Mouse (Mus musculus): Measurements from ENCODE around the gene Dlst. TPM values are rescaled to one million over a fixed set of nuclear protein-coding genes. Genes with fewer than 3 reads are reported as not detected.

Dlst gene
- polyA plus RNA-seq, 1 experiment from 2014 or later: 115 TPM

DNA sequence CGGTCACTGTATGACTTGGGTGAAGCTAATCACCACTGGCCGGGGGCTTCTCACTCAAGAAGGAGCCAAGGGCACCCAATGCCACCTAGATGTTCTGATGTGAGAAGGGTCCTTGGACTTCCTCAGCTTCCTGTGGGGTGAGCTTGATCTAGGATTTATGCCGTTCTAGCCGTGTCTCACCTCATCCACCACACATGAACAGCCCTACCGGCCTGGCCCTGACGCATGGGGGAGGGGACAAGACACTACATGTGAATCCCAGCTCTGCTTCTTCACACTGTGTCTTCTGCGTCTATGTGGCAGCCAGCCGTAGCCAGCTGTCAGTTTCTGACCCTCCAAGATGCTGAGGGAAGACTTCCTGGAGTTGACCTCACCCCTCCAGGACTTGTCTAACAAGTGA is 48.2 kb downstream of the Dlst start:
- Histone ChIP-seq H3K36me3 (no peaks in the 10 kb centered on the region), H3K27me3 (no peaks in the 10 kb centered on the region), H3K9ac (no peak overlapping the region), H3K4me2 (no peak overlapping the region), H3K4me3 (no peak overlapping the region), H3K27ac (replicated peaks) (no peak overlapping the region), H3K9me3 (no peaks in the 10 kb centered on the region), H3K4me1 (replicated peaks) (no peaks in the 10 kb centered on the region)
- no peak for ATAC-seq (ENCODE audit: low FRiP score, low read depth)
- WGBS: 91% methylated on average over 8 of the region's 8 CpGs

DNA sequence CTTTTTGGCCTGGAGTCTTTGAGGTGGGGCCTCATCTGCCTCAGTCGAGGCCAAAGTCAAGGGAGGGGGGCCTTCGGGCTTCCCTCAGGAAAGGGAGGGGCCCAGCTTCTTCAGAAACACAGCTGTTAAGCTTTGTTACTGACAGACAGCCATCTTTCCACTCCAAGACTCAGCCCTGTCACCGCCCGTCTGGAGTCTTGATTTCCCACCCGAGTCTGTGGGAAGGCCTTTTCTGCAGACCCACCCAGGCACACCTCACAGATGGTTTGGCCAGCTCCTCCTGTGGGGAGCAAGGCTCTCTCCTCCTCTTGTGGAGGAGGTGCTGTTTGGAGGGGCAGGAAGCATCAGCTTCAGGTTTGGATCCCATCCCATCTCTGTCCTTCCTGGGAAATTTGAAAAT is 49.0 kb downstream of the Dlst start:
- no peak for ATAC-seq (ENCODE audit: low FRiP score, low read depth)
- Histone ChIP-seq H3K9me3 (no peaks in the 10 kb centered on the region), H3K27me3 (no peaks in the 10 kb centered on the region), H3K4me1 (replicated peaks) (no peaks in the 10 kb centered on the region), H3K27ac (replicated peaks) (no peak overlapping the region), H3K4me2 (no peak overlapping the region), H3K9ac (no peak overlapping the region), H3K4me3 (no peak overlapping the region), H3K36me3 (no peaks in the 10 kb centered on the region)
- WGBS: 84% methylated on average over 5 of the region's 5 CpGs

DNA sequence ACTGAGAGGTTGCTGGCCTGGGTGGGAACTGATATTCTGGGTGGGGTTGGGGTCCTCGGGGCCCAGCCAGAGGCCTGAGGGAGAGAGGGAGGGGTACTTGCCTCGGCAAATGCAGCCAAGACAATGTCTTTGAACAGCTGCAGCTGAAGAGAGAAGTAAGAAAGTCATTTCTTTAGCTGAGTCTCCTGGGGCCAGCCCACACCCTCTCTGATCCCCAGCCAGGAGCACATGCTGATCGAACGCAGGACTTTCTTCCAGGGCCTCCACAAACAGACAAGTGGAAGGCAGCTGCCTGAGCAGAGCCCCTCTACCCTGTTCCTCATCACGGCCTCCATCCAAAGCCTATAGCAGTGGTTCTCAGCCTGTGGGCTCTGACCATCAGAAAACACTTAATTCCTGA is 54.4 kb downstream of the Dlst start:
- Histone ChIP-seq H3K27me3 (no peaks in the 10 kb centered on the region), H3K27ac (replicated peaks) (no peak overlapping the region), H3K9ac (no peak overlapping the region), H3K4me1 (replicated peaks) (peaks cover 6% of the 10 kb centered on the region; the same call in 1 of the 2 replicates), H3K9me3 (no peaks in the 10 kb centered on the region), H3K36me3 (no peaks in the 10 kb centered on the region), H3K4me3 (no peak overlapping the region), H3K4me2 (no peak overlapping the region)
- 73% methylated on average over 5 of the region's 5 CpGs for WGBS
- ATAC-seq (ENCODE audit: low FRiP score, low read depth): no peak

DNA sequence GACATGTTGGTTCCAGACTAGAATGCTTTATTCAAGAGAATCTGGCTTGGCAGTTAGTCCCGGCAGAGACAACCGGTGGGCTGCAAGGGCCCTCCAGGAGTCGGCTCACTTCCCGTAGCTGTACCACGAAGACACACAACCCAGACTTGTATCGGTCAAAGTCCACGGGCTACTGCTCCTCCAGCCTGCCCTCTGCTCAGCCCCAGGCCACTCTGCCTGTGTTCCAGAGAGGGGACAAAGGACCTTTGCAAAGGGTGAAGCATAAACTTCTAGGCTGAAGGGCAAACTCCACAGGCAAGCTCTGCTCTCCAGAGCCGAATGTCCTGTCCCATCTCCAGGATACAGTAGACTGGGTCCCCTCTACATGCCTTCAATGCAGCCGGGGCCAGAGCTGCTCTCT is 56.0 kb downstream of the Dlst start:
- 87% methylated on average over 9 of the region's 9 CpGs for WGBS
- Histone ChIP-seq H3K27ac (replicated peaks) (no peak overlapping the region), H3K9ac (no peak overlapping the region), H3K4me1 (replicated peaks) (peaks cover 8% of the 10 kb centered on the region; the same call in 1 of the 2 replicates), H3K4me3 (no peak overlapping the region), H3K9me3 (no peaks in the 10 kb centered on the region), H3K27me3 (no peaks in the 10 kb centered on the region), H3K36me3 (no peaks in the 10 kb centered on the region), H3K4me2 (no peak overlapping the region)
- ATAC-seq (ENCODE audit: low FRiP score, low read depth): no peak

DNA sequence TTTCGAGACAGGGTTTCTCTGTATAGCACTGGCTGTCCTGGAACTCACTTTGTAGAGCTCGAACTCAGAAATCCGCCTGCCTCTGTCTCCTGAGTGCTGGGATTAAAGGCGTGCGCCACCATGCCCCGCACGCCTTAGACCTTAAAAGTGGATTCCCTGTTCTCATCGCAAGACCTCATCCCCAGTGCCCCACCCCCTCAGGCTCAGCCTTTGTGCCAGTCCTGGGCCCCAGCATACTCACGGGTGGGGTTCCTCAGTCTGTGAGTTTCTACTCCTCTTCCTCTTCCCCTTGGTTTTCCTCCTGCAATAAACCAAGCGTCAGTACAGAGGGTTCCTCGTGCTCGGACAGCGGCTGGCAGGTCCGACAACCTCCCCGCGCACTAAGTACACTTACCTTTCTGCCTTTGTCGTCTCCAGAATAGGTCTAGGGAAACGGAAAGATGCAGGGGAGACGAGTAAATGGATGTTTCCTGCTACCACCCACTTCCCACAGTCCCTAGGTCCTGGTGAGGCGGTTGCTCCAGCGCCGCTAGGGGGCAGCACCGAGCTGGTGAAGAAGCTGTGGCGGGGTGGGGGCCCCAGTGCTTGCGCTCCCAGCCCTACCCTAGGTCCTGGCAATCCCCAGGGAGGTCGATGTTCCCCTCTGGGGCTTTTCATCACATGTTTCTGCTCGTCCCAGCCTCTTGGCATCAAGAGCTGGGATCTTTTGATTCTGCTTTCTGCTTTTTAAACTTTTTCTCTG is 58.7 kb downstream of the Dlst start:
- peak; percentile 84 for ATAC-seq (ENCODE audit: low FRiP score, low read depth)
- peak overlapping the region; percentile 49 for H3K4me2 ChIP-seq
- H3K9me3 ChIP-seq: no peaks in the 10 kb centered on the region
- no peaks in the 10 kb centered on the region for H3K27me3 ChIP-seq
- H3K4me1 ChIP-seq (replicated peaks): peaks cover 14% of the 10 kb centered on the region; the same call in 1 of the 2 replicates
- H3K36me3 ChIP-seq: no peaks in the 10 kb centered on the region
- H3K9ac ChIP-seq: peak overlapping the region; percentile 20; the same call in 1 of the 2 replicates
- 25% methylated on average over 27 of the region's 27 CpGs for WGBS
- peak overlapping the region; percentile 32 for H3K4me3 ChIP-seq
- H3K27ac ChIP-seq (replicated peaks): 0 out of 2 replicates have a peak overlapping the region, but pooled peaks have one; percentile 47

DNA sequence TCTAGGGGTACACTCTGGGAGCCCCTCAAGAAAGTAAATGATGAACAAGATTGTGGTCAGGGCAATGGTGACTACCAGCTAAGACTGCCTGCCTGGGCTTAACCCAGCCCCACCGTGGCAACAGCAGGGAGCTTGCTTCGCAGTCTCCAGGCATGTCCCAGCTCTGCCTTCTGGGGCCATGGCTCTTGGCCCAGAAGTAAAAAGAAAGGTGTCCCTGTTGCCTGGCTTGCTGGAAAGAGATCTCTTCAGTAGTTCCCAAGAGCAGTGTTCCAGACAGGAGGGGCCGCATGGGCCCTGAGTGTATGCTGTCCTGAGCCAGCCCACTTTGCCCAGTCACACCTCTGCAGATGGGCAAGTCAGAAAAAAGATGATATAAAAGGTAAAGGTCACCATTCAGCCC is 59.2 kb downstream of the Dlst start:
- 57% methylated on average over 3 of the region's 3 CpGs for WGBS
- Histone ChIP-seq H3K4me2 (no peak overlapping the region), H3K9ac (no peak overlapping the region), H3K36me3 (no peaks in the 10 kb centered on the region), H3K4me1 (replicated peaks) (peaks cover 15% of the 10 kb centered on the region; the same call in 1 of the 2 replicates), H3K27ac (replicated peaks) (0 out of 2 replicates have a peak overlapping the region, but pooled peaks have one; percentile 47), H3K27me3 (no peaks in the 10 kb centered on the region), H3K4me3 (no peak overlapping the region), H3K9me3 (no peaks in the 10 kb centered on the region)
- peak; percentile 76 for ATAC-seq (ENCODE audit: low FRiP score, low read depth)

DNA sequence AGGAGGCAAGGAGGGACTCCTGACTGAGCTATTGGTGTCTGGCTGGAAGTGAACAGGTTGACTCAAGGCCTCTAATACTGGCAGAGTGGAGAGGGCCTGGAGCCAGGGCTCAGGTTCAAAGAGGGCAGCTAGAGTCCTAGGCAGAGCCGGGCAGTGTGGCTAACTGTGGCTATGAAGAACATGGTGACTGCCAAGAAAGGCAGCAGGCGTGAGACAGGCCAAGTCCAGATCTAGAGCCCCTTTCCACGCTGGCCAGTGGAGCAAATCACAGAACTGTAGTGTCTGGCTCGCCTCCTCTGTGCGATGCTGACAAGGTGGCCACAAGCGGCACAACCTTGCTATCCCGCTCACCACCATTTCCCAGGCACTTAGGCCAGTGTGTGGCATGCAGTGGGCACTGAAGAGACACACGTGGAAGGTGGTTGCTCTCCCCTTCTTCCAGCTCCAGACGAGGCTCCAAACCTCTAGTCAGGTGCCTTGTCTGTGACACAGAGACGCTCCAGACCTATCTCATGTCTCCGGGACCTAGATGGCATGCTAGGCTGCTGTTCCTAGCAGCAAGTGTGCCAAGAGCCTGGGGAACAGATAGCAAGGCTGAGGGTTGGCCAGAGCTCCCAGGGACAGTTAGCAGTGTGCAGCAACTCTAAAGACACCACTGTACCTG is 59.8 kb downstream of the Dlst start:
- no peaks in the 10 kb centered on the region for H3K9me3 ChIP-seq
- no peak overlapping the region for H3K9ac ChIP-seq
- H3K27ac ChIP-seq (replicated peaks): peak overlapping the region; percentile 47; the same call in 1 of the 2 replicates
- peaks cover 21% of the 10 kb centered on the region for H3K4me1 ChIP-seq (replicated peaks)
- no peak overlapping the region for H3K4me3 ChIP-seq
- 83% methylated on average over 11 of the region's 11 CpGs for WGBS
- H3K36me3 ChIP-seq: no peaks in the 10 kb centered on the region
- H3K27me3 ChIP-seq: no peaks in the 10 kb centered on the region
- H3K4me2 ChIP-seq: no peak overlapping the region
- peak; percentile 7; the same call in 1 of the 2 replicates for ATAC-seq (ENCODE audit: low FRiP score, low read depth)

DNA sequence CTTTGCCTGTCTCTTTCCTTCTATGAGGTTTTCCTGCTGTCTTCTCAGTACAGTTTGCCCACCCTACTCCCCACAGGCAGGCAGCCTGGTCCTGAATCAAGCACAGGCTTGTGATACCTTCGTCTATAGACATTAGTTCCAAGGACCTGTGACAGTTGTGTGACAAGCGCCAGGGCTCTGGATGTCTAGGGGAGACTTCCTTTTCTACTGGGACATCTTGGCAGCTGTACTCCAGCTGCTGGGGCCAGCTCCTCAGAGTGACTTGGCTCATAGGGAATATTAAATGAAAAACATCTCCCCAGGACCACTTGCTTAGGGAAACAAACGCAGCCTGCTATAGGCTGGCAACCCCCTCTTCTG is 60.3 kb downstream of the Dlst start:
- 76% methylated on average over 3 of the region's 3 CpGs for WGBS
- Histone ChIP-seq H3K9me3 (no peaks in the 10 kb centered on the region), H3K27me3 (no peaks in the 10 kb centered on the region), H3K27ac (replicated peaks) (no peak overlapping the region), H3K4me2 (no peak overlapping the region), H3K4me1 (replicated peaks) (peaks cover 26% of the 10 kb centered on the region), H3K36me3 (no peaks in the 10 kb centered on the region), H3K9ac (no peak overlapping the region), H3K4me3 (no peak overlapping the region)
- no peak for ATAC-seq (ENCODE audit: low FRiP score, low read depth)

DNA sequence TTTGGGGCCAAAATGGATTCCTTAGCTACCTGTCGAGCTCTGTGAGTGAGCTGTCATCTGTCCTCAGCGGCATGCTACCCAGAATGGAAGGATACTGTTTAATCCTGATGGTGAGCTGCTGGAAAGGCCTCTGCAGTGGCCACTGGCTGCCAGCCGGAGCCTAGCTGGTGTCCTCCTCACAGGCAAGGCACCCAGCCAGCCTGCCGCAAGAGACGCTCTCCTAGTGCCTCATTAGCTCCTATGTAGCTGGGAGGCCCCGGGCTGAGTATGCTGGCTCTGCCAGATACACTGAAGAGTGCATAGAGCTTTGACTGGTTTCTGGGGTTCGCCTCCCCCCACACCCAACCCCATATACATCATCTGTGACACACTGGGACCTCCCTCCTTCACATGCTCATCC is 63.4 kb downstream of the Dlst start:
- Histone ChIP-seq H3K36me3 (no peaks in the 10 kb centered on the region), H3K9ac (no peak overlapping the region), H3K4me2 (no peak overlapping the region), H3K27ac (replicated peaks) (no peak overlapping the region), H3K9me3 (no peaks in the 10 kb centered on the region), H3K4me1 (replicated peaks) (peaks cover 42% of the 10 kb centered on the region), H3K4me3 (no peak overlapping the region), H3K27me3 (0 out of 2 replicates have a peak, but pooled peaks cover 8% of the 10 kb centered on the region)
- ATAC-seq (ENCODE audit: low FRiP score, low read depth): no peak
- 68% methylated on average over 7 of the region's 7 CpGs for WGBS

DNA sequence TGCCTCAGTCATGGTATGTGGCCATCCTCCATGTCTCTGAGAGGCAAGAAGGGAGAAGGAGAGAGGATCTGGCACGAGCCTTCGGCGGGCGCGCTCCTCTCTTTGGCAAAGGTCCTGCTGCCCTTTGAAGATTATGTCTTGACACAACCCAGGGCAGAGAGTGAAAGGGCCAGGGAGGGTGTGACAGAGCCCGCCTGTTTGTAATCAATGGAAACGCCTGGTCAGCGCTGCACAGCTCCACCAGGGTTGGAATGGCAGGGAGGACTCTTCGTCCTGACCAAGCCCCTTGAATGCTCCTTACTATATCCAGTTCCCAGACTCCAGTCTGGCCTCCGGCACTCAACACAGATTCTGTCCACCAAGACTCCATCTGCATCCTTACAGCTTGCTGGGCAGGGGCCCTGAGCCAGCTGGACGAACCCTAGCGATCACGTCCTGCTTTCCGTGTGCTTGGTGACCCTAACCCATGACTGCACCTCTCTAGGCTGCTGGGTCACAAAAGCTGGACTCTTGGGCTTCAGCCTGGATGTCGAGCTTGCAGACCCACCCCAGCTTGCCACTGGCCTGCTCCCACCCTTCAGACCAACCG is 64.5 kb downstream of the Dlst start:
- ATAC-seq (ENCODE audit: low FRiP score, low read depth): peak; percentile 10; the same call in 1 of the 2 replicates
- H3K4me2 ChIP-seq: peak overlapping the region; percentile 73
- H3K27ac ChIP-seq (replicated peaks): peak overlapping the region; percentile 57
- H3K9me3 ChIP-seq: no peaks in the 10 kb centered on the region
- H3K36me3 ChIP-seq: no peaks in the 10 kb centered on the region
- no peak overlapping the region for H3K9ac ChIP-seq
- peaks cover 35% of the 10 kb centered on the region for H3K4me1 ChIP-seq (replicated peaks)
- H3K4me3 ChIP-seq: peak overlapping the region; percentile 34
- 50% methylated on average over 16 of the region's 16 CpGs for WGBS
- 0 out of 2 replicates have a peak, but pooled peaks cover 8% of the 10 kb centered on the region for H3K27me3 ChIP-seq

DNA sequence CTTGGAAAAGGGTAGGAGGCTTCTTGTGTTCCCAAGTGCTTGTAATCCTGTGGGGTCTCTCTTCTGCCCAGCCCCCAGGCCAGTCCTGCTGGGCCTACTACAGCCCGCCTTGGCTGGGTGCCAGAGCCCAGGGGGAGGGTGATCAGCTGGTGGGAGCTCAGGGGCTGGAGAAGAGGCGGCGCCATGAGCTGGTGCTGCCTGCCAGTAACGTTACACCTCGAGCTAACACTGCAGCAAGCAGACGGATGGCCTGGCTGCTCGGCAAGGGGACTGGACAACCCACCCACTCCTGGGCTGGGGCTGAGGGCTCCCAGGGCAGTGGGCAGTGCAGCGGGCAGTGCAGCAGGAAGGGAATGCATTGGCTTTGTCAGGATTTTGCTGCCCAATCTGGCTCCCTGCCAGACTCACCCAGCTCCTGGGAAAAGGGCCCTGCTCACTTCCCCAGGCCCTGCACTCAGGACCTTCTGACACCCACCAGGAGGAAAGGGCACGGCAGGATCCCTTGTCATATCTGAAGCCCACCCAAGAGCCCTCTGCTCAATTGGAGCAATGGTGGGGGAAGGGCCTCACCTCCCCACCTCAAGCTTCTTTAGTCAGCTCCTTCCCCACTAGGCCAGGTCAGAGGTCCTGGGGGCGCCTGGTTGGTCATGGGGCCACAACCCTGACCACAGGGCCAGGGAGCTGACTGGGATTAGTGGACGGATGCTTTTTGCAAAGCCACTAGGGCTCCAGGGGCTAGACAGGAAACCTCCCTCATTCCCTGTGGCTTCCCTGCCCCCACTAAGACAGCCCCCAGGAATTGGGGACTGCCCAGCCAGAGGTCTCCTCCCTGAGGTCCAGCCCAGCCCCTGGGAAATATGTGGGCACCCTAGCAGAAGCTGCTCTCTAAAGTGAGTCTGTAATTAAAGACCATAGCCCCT is 65.6 kb downstream of the Dlst start:
- Histone ChIP-seq H3K27ac (replicated peaks) (peak overlapping the region; percentile 57), H3K36me3 (no peaks in the 10 kb centered on the region), H3K4me2 (peak overlapping the region; percentile 73), H3K9me3 (no peaks in the 10 kb centered on the region), H3K27me3 (peaks cover 12% of the 10 kb centered on the region; the same call in 1 of the 2 replicates), H3K4me1 (replicated peaks) (peaks cover 35% of the 10 kb centered on the region), H3K9ac (no peak overlapping the region), H3K4me3 (peak overlapping the region; percentile 34)
- WGBS: 13% methylated on average over 11 of the region's 11 CpGs
- peak; percentile 80 for ATAC-seq (ENCODE audit: low FRiP score, low read depth)
